Mouse (Mus musculus): Measurements from ENCODE around the gene Rec8. TPM values are rescaled to one million over a fixed set of nuclear protein-coding genes. Genes with fewer than 3 reads are reported as not detected.

The Rec8 gene
- polyA plus RNA-seq (2012; fragmentation: generic; extraction: Trizol) = not detected
- long read RNA-seq, experiment 1 = 0 reads
- long read RNA-seq, experiment 2 = 0 reads

- Histone ChIP-seq H3K27me3 (ENCODE audit: control insufficient read depth, insufficient read depth, insufficient read length) (no peaks in the 10 kb centered on the region), H3K4me3 (ENCODE audit: insufficient read depth, poor library complexity, severe bottlenecking) (no peak within 1 kb of the TSS), H3K36me3 (ENCODE audit: control insufficient read depth, insufficient read depth) (no peaks in the 10 kb centered on the region), H3K79me3 (ENCODE audit: low read depth) (no peaks in the 10 kb centered on the region), H3K79me2 (ENCODE audit: control insufficient read depth, insufficient read depth) (no peaks in the 10 kb centered on the region), H3ac (ENCODE audit: control insufficient read depth, insufficient read length, low read depth) (no peak within 1 kb of the TSS)
- TF ChIP-seq MYOG (IDR thresholded peaks at IDR 0.05; ENCODE audit: control insufficient read depth, extremely low read depth, insufficient read length) = no peak
- TF ChIP-seq CTCF (IDR thresholded peaks at IDR 0.05; ENCODE audit: control insufficient read depth, insufficient read depth, insufficient read length) = no peak
- no peak for TF ChIP-seq MAX (IDR thresholded peaks at IDR 0.05)
- TF ChIP-seq MYOD1 (IDR thresholded peaks at IDR 0.05; ENCODE audit: control insufficient read depth, insufficient read length, low read depth) = no peak
- no peak for TF ChIP-seq FOSL1 (IDR thresholded peaks at IDR 0.05; ENCODE audit: insufficient read depth, low read length, poor library complexity, severe bottlenecking)
- no peak for TF ChIP-seq USF1 (IDR thresholded peaks at IDR 0.05; ENCODE audit: low read depth)
- no peak for TF ChIP-seq CEBPB (IDR thresholded peaks at IDR 0.05; ENCODE audit: low read depth)
Measured at GRCm38 (mm10) chr14:55617822-55618221, at the start of gene Rec8. Rec8 (plus strand) TSS chr14:55618037.

GRCm38 (mm10) chr14:55570588-55570987 is 47.2 kb upstream of the Rec8 start:
- Histone ChIP-seq H3K79me3 (ENCODE audit: low read depth) (no peaks in the 10 kb centered on the region), H3K36me3 (ENCODE audit: control insufficient read depth, insufficient read depth) (peaks cover 11% of the 10 kb centered on the region), H3K27me3 (ENCODE audit: control insufficient read depth, insufficient read depth, insufficient read length) (no peaks in the 10 kb centered on the region), H3ac (ENCODE audit: control insufficient read depth, insufficient read length, low read depth) (no peak overlapping the region), H3K4me3 (ENCODE audit: insufficient read depth, poor library complexity, severe bottlenecking) (no peak overlapping the region), H3K79me2 (ENCODE audit: control insufficient read depth, insufficient read depth) (no peaks in the 10 kb centered on the region)
- TF ChIP-seq MYOD1 (IDR thresholded peaks at IDR 0.05; ENCODE audit: control insufficient read depth, insufficient read length, low read depth) (no peak), MYOG (IDR thresholded peaks at IDR 0.05; ENCODE audit: control insufficient read depth, extremely low read depth, insufficient read length) (no peak), USF1 (IDR thresholded peaks at IDR 0.05; ENCODE audit: low read depth) (no peak), CEBPB (IDR thresholded peaks at IDR 0.05; ENCODE audit: low read depth) (no peak), FOSL1 (IDR thresholded peaks at IDR 0.05; ENCODE audit: insufficient read depth, low read length, poor library complexity, severe bottlenecking) (no peak), CTCF (IDR thresholded peaks at IDR 0.05; ENCODE audit: control insufficient read depth, insufficient read depth, insufficient read length) (no peak), MAX (IDR thresholded peaks at IDR 0.05) (no peak)

- TF ChIP-seq FOSL1 (IDR thresholded peaks at IDR 0.05; ENCODE audit: insufficient read depth, low read length, poor library complexity, severe bottlenecking) = no peak
- no peak for TF ChIP-seq MYOD1 (IDR thresholded peaks at IDR 0.05; ENCODE audit: control insufficient read depth, insufficient read length, low read depth)
- no peak for TF ChIP-seq CTCF (IDR thresholded peaks at IDR 0.05; ENCODE audit: control insufficient read depth, insufficient read depth, insufficient read length)
- no peak for TF ChIP-seq USF1 (IDR thresholded peaks at IDR 0.05; ENCODE audit: low read depth)
- H3K79me2 ChIP-seq (ENCODE audit: control insufficient read depth, insufficient read depth) = no peaks in the 10 kb centered on the region
- no peak overlapping the region for H3ac ChIP-seq (ENCODE audit: control insufficient read depth, insufficient read length, low read depth)
- peaks cover 6% of the 10 kb centered on the region for H3K36me3 ChIP-seq (ENCODE audit: control insufficient read depth, insufficient read depth)
- no peaks in the 10 kb centered on the region for H3K27me3 ChIP-seq (ENCODE audit: control insufficient read depth, insufficient read depth, insufficient read length)
- H3K4me3 ChIP-seq (ENCODE audit: insufficient read depth, poor library complexity, severe bottlenecking) = no peak overlapping the region
- H3K79me3 ChIP-seq (ENCODE audit: low read depth) = no peaks in the 10 kb centered on the region
Measured at GRCm38 (mm10) chr14:55571760-55572159, 46.1 kb upstream of the Rec8 start.

- TF ChIP-seq CTCF (IDR thresholded peaks at IDR 0.05; ENCODE audit: control insufficient read depth, insufficient read depth, insufficient read length) (no peak), MAX (IDR thresholded peaks at IDR 0.05) (no peak), MYOD1 (IDR thresholded peaks at IDR 0.05; ENCODE audit: control insufficient read depth, insufficient read length, low read depth) (no peak), FOSL1 (IDR thresholded peaks at IDR 0.05; ENCODE audit: insufficient read depth, low read length, poor library complexity, severe bottlenecking) (no peak), CEBPB (IDR thresholded peaks at IDR 0.05; ENCODE audit: low read depth) (no peak), MYOG (IDR thresholded peaks at IDR 0.05; ENCODE audit: control insufficient read depth, extremely low read depth, insufficient read length) (no peak), USF1 (IDR thresholded peaks at IDR 0.05; ENCODE audit: low read depth) (no peak)
- Histone ChIP-seq H3K27me3 (ENCODE audit: control insufficient read depth, insufficient read depth, insufficient read length) (no peaks in the 10 kb centered on the region), H3ac (ENCODE audit: control insufficient read depth, insufficient read length, low read depth) (no peak within 1 kb of the TSS), H3K79me3 (ENCODE audit: low read depth) (no peaks in the 10 kb centered on the region), H3K4me3 (ENCODE audit: insufficient read depth, poor library complexity, severe bottlenecking) (no peak within 1 kb of the TSS), H3K79me2 (ENCODE audit: control insufficient read depth, insufficient read depth) (no peaks in the 10 kb centered on the region), H3K36me3 (ENCODE audit: control insufficient read depth, insufficient read depth) (no peaks in the 10 kb centered on the region)
Measured at GRCm38 (mm10) chr14:55575302-55575701, 42.5 kb upstream of the Rec8 start, which contains the start of gene Fitm1. Fitm1 (plus strand) TSS chr14:55575617.

- Histone ChIP-seq H3K4me3 (ENCODE audit: insufficient read depth, poor library complexity, severe bottlenecking) (no peak overlapping the region), H3ac (ENCODE audit: control insufficient read depth, insufficient read length, low read depth) (no peak overlapping the region), H3K79me2 (ENCODE audit: control insufficient read depth, insufficient read depth) (no peaks in the 10 kb centered on the region), H3K27me3 (ENCODE audit: control insufficient read depth, insufficient read depth, insufficient read length) (no peaks in the 10 kb centered on the region), H3K79me3 (ENCODE audit: low read depth) (no peaks in the 10 kb centered on the region), H3K36me3 (ENCODE audit: control insufficient read depth, insufficient read depth) (no peaks in the 10 kb centered on the region)
- TF ChIP-seq MAX (IDR thresholded peaks at IDR 0.05) (no peak), FOSL1 (IDR thresholded peaks at IDR 0.05; ENCODE audit: insufficient read depth, low read length, poor library complexity, severe bottlenecking) (no peak), MYOD1 (IDR thresholded peaks at IDR 0.05; ENCODE audit: control insufficient read depth, insufficient read length, low read depth) (no peak), MYOG (IDR thresholded peaks at IDR 0.05; ENCODE audit: control insufficient read depth, extremely low read depth, insufficient read length) (no peak), CEBPB (IDR thresholded peaks at IDR 0.05; ENCODE audit: low read depth) (no peak), CTCF (IDR thresholded peaks at IDR 0.05; ENCODE audit: control insufficient read depth, insufficient read depth, insufficient read length) (no peak), USF1 (IDR thresholded peaks at IDR 0.05; ENCODE audit: low read depth) (no peak)
Measured at GRCm38 (mm10) chr14:55575711-55576110, 42.1 kb upstream of the Rec8 start.

GRCm38 (mm10) chr14:55576376-55576775 is 41.5 kb upstream of the Rec8 start:
- H3K36me3 ChIP-seq (ENCODE audit: control insufficient read depth, insufficient read depth) = peaks cover 2% of the 10 kb centered on the region
- no peaks in the 10 kb centered on the region for H3K79me3 ChIP-seq (ENCODE audit: low read depth)
- TF ChIP-seq CTCF (IDR thresholded peaks at IDR 0.05; ENCODE audit: control insufficient read depth, insufficient read depth, insufficient read length) (no peak), CEBPB (IDR thresholded peaks at IDR 0.05; ENCODE audit: low read depth) (no peak), MYOD1 (IDR thresholded peaks at IDR 0.05; ENCODE audit: control insufficient read depth, insufficient read length, low read depth) (no peak), FOSL1 (IDR thresholded peaks at IDR 0.05; ENCODE audit: insufficient read depth, low read length, poor library complexity, severe bottlenecking) (no peak), MYOG (IDR thresholded peaks at IDR 0.05; ENCODE audit: control insufficient read depth, extremely low read depth, insufficient read length) (no peak), MAX (IDR thresholded peaks at IDR 0.05) (no peak), USF1 (IDR thresholded peaks at IDR 0.05; ENCODE audit: low read depth) (no peak)
- H3K79me2 ChIP-seq (ENCODE audit: control insufficient read depth, insufficient read depth) = no peaks in the 10 kb centered on the region
- H3K4me3 ChIP-seq (ENCODE audit: insufficient read depth, poor library complexity, severe bottlenecking) = no peak overlapping the region
- no peaks in the 10 kb centered on the region for H3K27me3 ChIP-seq (ENCODE audit: control insufficient read depth, insufficient read depth, insufficient read length)
- no peak overlapping the region for H3ac ChIP-seq (ENCODE audit: control insufficient read depth, insufficient read length, low read depth)
